Mouse (Mus musculus) liver, embryonic 16.5 days (tissue): Measurements from ENCODE around the gene Abca15. TPM values are rescaled to one million over a fixed set of nuclear protein-coding genes. Genes with fewer than 3 reads are reported as not detected.

Source experiments
- ATAC-seq: fragments of 200-750 bp; cut with Nextera tagmentation; 2 replicates; pipeline ENCODE4 v1.8.0; 2017; ENCODE audit warnings: low read depth, mild to moderate bottlenecking, moderate number of reproducible peaks, moderate library complexity
- H3K27ac ChIP-seq: fragments of 300-500 bp; sonication (generic); 2 replicates; pipeline ENCODE4 v1.5.1; 2014; ENCODE audit warnings: mild to moderate bottlenecking, low read length
- H3K27me3 ChIP-seq: fragments of 300-500 bp; sonication (generic); 2 replicates; pipeline ENCODE4 v1.6.1; 2014; ENCODE audit warnings: low read depth, low read length, mixed read lengths; ENCODE audit not compliant: control insufficient read depth, insufficient read depth
- H3K36me3 ChIP-seq: fragments of 300-500 bp; sonication (generic); 2 replicates; pipeline ENCODE4 v1.6.1; 2014; ENCODE audit warnings: mild to moderate bottlenecking; ENCODE audit not compliant: control insufficient read depth, insufficient read depth
- H3K4me1 ChIP-seq: fragments of 300-500 bp; sonication (generic); 2 replicates; pipeline ENCODE4 v1.6.1; 2014; ENCODE audit warnings: low read depth, low read length, mixed read lengths; ENCODE audit not compliant: control insufficient read depth
- H3K4me2 ChIP-seq: fragments of 300-500 bp; sonication (generic); 2 replicates; pipeline ENCODE4 v1.6.1; 2014; ENCODE audit warnings: low read depth, low read length, mixed read lengths
- H3K4me3 ChIP-seq: fragments of 300-500 bp; sonication (generic); 2 replicates; pipeline ENCODE4 v1.5.1; 2014; ENCODE audit warnings: low read depth, mild to moderate bottlenecking, low read length
- H3K9ac ChIP-seq: fragments of 300-500 bp; sonication (generic); 2 replicates; pipeline ENCODE4 v1.6.1; 2014; ENCODE audit warnings: low read depth, low read length
- H3K9me3 ChIP-seq: fragments of 300-500 bp; sonication (generic); replicated peaks from 2 replicates; pipeline ENCODE4 v1.6.1; 2016; ENCODE audit warnings: low read length; ENCODE audit not compliant: control insufficient read depth
- WGBS: fragments of 180-500 bp; shearing (Covaris S2); extraction: QIAGEN DNeasy Blood & Tissue Kit; methylation state at CpG from one replicate; pipeline ENCODE4 v1.1.7; 2014; ENCODE audit not compliant: insufficient replicate concordance; 5-methylcytosine and 5-hydroxymethylcytosine counted together
- polyA plus RNA-seq: library from polyadenylated mRNA; unstranded; fragments of >200 nt; fragmentation: Nextera tagmentation; extraction: Ambion mirVana; gene quantifications from 2 replicates; pipeline ENCODE4 v1.2.1, GENCODE M21; 2015

Abca15 gene
- polyA plus RNA-seq, 1 experiment from 2014 or later: not detected

GRCm38 (mm10) chr7:120426625-120427024 lies 98.2 kb downstream of the Abca15 start:
- H3K27ac ChIP-seq: no peak overlapping the region
- no peaks in the 10 kb centered on the region for H3K9me3 ChIP-seq
- no peaks in the 10 kb centered on the region for H3K27me3 ChIP-seq
- no peak overlapping the region for H3K9ac ChIP-seq
- ATAC-seq: no peak
- no peaks in the 10 kb centered on the region for H3K4me1 ChIP-seq
- 14% methylated on average over 3 of the region's 3 CpGs for WGBS
- H3K4me2 ChIP-seq: no peak overlapping the region
- no peak overlapping the region for H3K4me3 ChIP-seq
- H3K36me3 ChIP-seq: no peaks in the 10 kb centered on the region

GRCm38 (mm10) chr7:120431464-120431863 lies 103.0 kb downstream of the Abca15 start:
- Histone ChIP-seq H3K9ac (no peak overlapping the region), H3K4me1 (no peaks in the 10 kb centered on the region), H3K4me2 (no peak overlapping the region), H3K36me3 (no peaks in the 10 kb centered on the region), H3K27me3 (no peaks in the 10 kb centered on the region), H3K27ac (no peak overlapping the region), H3K4me3 (no peak overlapping the region), H3K9me3 (no peaks in the 10 kb centered on the region)
- peak; percentile 67 for ATAC-seq

Other genes starting within 250 kb of the Abca15 start
- gene Dnah3, start 233.4 kb upstream of the Abca15 start, polyA plus RNA-seq: not detected in 2 replicates
- 2.2 and 3.0 TPM in 2 replicates for gene Tmem159, start 226.3 kb upstream of the Abca15 start, polyA plus RNA-seq
- gene Zp2, start 183.4 kb upstream of the Abca15 start, polyA plus RNA-seq: not detected in 2 replicates
- 2.2 and 2.3 TPM in 2 replicates for gene Anks4b, start 154.8 kb upstream of the Abca15 start, polyA plus RNA-seq
- gene Crym, start 126.6 kb upstream of the Abca15 start, polyA plus RNA-seq: 0.48 and 0.55 TPM in 2 replicates
- gene Abca14, start 124.7 kb upstream of the Abca15 start, polyA plus RNA-seq: 0.02 and 0.04 TPM in 2 replicates
- gene Abca16, start 81.0 kb downstream of the Abca15 start, polyA plus RNA-seq: not detected in 2 replicates